10 mouse cellular contexts compared by ENCODE assay signal in genomic region chr14:25372581-25372980, GRCm38 (mm10).
DNase-seq lines count a peak whose midpoint lies in the region; ATAC-seq and TF ChIP-seq lines count a peak whose summit lies in the region.
"Had no signal": no experiment of that assay in that cellular context is flagged by ENCODE, and none has a peak within 500 bp of the region (broad histone marks: within the 10 kb centered on the region; RNA-seq: fewer than 3 reads in every experiment).

No protein-coding gene starts in this region.

- TF ChIP-seq CTCF in kidney, postnatal 0 days (IDR thresholded peaks at IDR 0.05; ENCODE audit: low read depth) = peak; percentile 53

- no peaks in the 10 kb centered on the region for H3K27me3 ChIP-seq in kidney, postnatal 0 days (ENCODE audit: insufficient read depth, low read length)
- H3K27me3 ChIP-seq in kidney, embryonic 15.5 days = no peaks in the 10 kb centered on the region
- H3K27me3 ChIP-seq: embryonic facial prominence, embryonic 13.5 days; hindbrain, embryonic 15.5 days had no signal

- H3K36me3 ChIP-seq in kidney, postnatal 0 days (ENCODE audit: insufficient read depth, low read length) = no peaks in the 10 kb centered on the region
- no peaks in the 10 kb centered on the region for H3K36me3 ChIP-seq in kidney, embryonic 15.5 days
- H3K36me3 ChIP-seq: embryonic facial prominence, embryonic 13.5 days; hindbrain, embryonic 15.5 days had no signal

- no peak overlapping the region for H3K4me3 ChIP-seq in kidney, postnatal 0 days (replicated peaks; ENCODE audit: low read depth, low read length)
- no peak overlapping the region for H3K4me3 ChIP-seq in kidney, embryonic 15.5 days (replicated peaks)
- H3K4me3 ChIP-seq: embryonic facial prominence, embryonic 13.5 days; hindbrain, embryonic 15.5 days had no signal

- peaks cover 24% of the 10 kb centered on the region for H3K4me1 ChIP-seq in kidney, postnatal 0 days (replicated peaks; ENCODE audit: insufficient read depth, low read length)
- H3K4me1 ChIP-seq in kidney, embryonic 15.5 days = peaks cover 69% of the 10 kb centered on the region

- DNase-seq in cerebellum, postnatal 25 days = peak; percentile 37 to 43
- no peak for DNase-seq in cerebellum, adult 8-10 months
- no peak for DNase-seq in kidney, postnatal 0 days (ENCODE audit: low spot score)
- DNase-seq in kidney, postnatal 25 days = no peak
- peak; percentile 28 for DNase-seq in MN1 (ENCODE audit: low spot score)
- no peak for DNase-seq in layer of hippocampus, adult 9-11 months

- no peak overlapping the region for H3K4me2 ChIP-seq in kidney, postnatal 0 days (ENCODE audit: low read length)
- H3K4me2 ChIP-seq in kidney, embryonic 15.5 days = no peak overlapping the region
- H3K4me2 ChIP-seq: embryonic facial prominence, embryonic 13.5 days; hindbrain, embryonic 15.5 days had no signal

- 73% methylated on average over 4 of the region's 4 CpGs for WGBS in kidney, postnatal 0 days
- WGBS in kidney, embryonic 15.5 days = 66% methylated on average over 4 of the region's 4 CpGs

- no peak overlapping the region for H3K27ac ChIP-seq in kidney, postnatal 0 days
- no peak overlapping the region for H3K27ac ChIP-seq in kidney, embryonic 15.5 days

- ATAC-seq in kidney, postnatal 0 days (replicated peaks; ENCODE audit: low FRiP score, low read depth) = no peak
- 0 out of 2 replicates have a peak, but pooled peaks have one; percentile 33 for ATAC-seq in megakaryocyte progenitor cell, adult 5-6 weeks (replicated peaks; ENCODE audit: poor library complexity)
- ATAC-seq in kidney, embryonic 15.5 days (replicated peaks; ENCODE audit: low FRiP score) = no peak

- H3K9me3 ChIP-seq in kidney, postnatal 0 days (replicated peaks; ENCODE audit: low read length) = no peaks in the 10 kb centered on the region
- no peaks in the 10 kb centered on the region for H3K9me3 ChIP-seq in kidney, embryonic 15.5 days (replicated peaks)
- H3K9me3 ChIP-seq: hindbrain, embryonic 15.5 days had no signal

- H3K9ac ChIP-seq in kidney, postnatal 0 days (ENCODE audit: low read depth, low read length) = no peak overlapping the region
- H3K9ac ChIP-seq in kidney, embryonic 15.5 days = no peak overlapping the region
- H3K9ac ChIP-seq: embryonic facial prominence, embryonic 13.5 days; hindbrain, embryonic 15.5 days had no signal

Comparison
In these comparisons a context has a peak if more than half of its experiments do, and no peak if none do; other contexts are left out.
1. DNase-seq: peak in cerebellum, postnatal 25 days (2 of 2) and MN1 (single experiment); none in cerebellum, adult 8-10 months (single experiment), kidney, postnatal 0 days (single experiment), kidney, postnatal 25 days (0 of 2) and layer of hippocampus, adult 9-11 months (single experiment).